Mouse (Mus musculus): ENCODE results near the gene Rasgrp2.

The Rasgrp2 gene

GRCm38 (mm10) chr19:6427653-6428434 lies 28.7 kb downstream of the Rasgrp2 start:
- peak; percentile 63 for DNase-seq (ENCODE audit: low read depth, low spot score)

- DNase-seq (ENCODE audit: low read depth, low spot score): peak; percentile 94
Measured at GRCm38 (mm10) chr19:6428501-6429200, 29.5 kb downstream of the Rasgrp2 start.

GRCm38 (mm10) chr19:6443016-6443415 lies 43.9 kb downstream of the Rasgrp2 start:
- no peak for DNase-seq (ENCODE audit: low read depth, low spot score)

DNA sequence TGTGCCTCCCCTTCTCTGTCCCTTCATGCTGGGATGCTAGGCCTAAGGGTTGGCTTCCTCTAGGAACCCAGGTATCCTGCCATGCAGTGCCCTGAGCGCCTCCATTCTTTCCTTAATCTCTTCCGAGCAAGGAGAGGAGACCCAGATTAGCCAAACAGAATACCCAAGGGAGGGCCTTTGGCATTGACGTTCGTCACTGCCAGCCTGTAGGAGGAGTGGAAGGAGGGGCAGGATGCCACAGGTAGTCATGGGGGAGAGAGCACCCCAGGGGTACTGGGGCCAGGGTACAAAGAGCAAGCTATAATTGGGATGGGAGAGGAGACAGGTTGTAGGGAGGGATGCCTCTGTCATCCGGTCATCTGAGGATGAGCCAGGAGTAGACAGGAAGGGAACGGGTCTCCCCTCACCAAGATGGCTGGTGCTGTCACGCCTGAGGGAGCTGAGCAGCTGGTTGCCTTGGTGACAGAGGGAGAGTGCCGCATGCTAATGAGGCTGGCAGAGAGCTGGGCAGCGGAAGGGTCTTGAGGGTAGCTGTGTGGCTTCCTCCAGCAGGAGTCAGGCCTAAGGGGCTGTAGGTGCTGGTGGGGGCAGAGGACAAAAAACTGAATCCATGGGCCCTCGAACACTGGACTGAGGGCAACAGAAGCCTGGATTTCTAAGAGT lies 46.8 kb downstream of the Rasgrp2 start:
- no peak for DNase-seq (ENCODE audit: low read depth, low spot score)

GRCm38 (mm10) chr19:6446736-6447437 lies 47.7 kb downstream of the Rasgrp2 start:
- no peak for DNase-seq (ENCODE audit: low read depth, low spot score)

DNA sequence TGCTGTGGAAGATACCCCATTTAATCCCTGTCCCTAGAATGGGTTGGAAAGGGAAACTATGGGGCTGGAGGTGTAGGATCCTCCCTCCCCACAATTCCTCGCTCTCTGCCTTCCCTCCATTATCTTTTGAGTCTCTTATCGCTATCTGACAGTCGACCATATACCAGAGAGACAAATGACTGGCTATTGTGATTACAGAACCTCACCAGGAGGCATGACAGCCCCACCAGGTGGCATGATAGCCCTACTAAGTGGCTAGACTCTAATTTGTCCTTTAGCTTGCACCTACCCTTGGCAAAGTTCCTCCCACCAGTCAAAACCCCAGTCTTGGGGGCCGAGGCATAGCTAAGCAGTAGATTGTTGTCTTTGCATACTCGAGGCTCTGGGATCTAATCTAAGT lies 49.6 kb downstream of the Rasgrp2 start:
- DNase-seq (ENCODE audit: low read depth, low spot score): no peak

GRCm38 (mm10) chr19:6449841-6450240 lies 50.7 kb downstream of the Rasgrp2 start:
- DNase-seq (ENCODE audit: low read depth, low spot score): no peak

- peak; percentile 96 for DNase-seq (ENCODE audit: low read depth, low spot score)
Measured at GRCm38 (mm10) chr19:6452030-6452494, 52.9 kb downstream of the Rasgrp2 start.

DNA sequence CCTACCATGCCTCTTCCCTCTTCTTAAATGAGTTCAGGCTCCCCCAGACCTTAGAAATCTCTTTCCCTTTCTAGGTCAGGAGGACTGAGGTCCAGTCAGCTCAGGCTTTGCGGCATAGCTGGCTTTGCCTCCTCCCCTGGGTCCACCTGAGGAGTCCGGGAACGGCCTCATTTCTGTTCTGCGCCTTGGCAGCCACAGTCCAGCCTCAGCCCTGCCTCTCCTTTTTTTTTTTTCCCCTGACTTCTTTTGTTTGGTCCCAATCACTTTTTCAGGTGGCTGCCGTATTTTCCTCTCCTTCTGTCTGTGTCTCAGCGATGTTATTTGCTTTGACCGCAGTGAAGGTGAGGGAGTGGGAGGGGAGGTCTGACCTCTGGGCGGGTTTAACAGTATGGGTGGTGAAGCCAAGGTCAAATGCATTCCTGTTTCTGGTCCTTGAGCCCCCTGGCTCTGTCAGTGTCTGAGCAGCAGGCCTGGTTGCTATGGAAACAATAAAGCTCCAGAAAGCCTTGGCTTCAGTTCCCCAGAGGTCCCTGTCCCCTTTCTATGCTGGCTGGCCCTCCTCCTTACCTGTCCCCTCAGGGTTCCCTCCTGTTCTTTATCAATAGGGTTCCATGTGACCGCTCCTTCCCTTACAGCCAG lies 53.7 kb downstream of the Rasgrp2 start:
- peak; percentile 83 for DNase-seq (ENCODE audit: low read depth, low spot score)

GRCm38 (mm10) chr19:6453349-6453748 lies 54.2 kb downstream of the Rasgrp2 start:
- no peak for DNase-seq (ENCODE audit: low read depth, low spot score)

- no peak for DNase-seq (ENCODE audit: low read depth, low spot score)
Measured at GRCm38 (mm10) chr19:6454041-6454720, 55.0 kb downstream of the Rasgrp2 start.

- no peak for DNase-seq (ENCODE audit: low read depth, low spot score)
Measured at GRCm38 (mm10) chr19:6459504-6459903, 60.4 kb downstream of the Rasgrp2 start.

- no peak for DNase-seq (ENCODE audit: low read depth, low spot score)
Measured at GRCm38 (mm10) chr19:6462841-6463240, 63.7 kb downstream of the Rasgrp2 start.

GRCm38 (mm10) chr19:6464306-6465071 lies 65.3 kb downstream of the Rasgrp2 start:
- DNase-seq (ENCODE audit: low read depth, low spot score): no peak
